Mouse (Mus musculus) MEL (cell line): ENCODE measurements around the gene Taok2. TPM values are rescaled to one million over a fixed set of nuclear protein-coding genes. Genes with fewer than 3 reads are reported as not detected.

Source experiments
- DNase-seq: peaks from one replicate; pipeline ENCODE4 v3.0.0; 2011; ENCODE audit warnings: low read depth, low spot score
- H3K27ac ChIP-seq: 2 replicates; pipeline ENCODE4 v1.5.1; 2012; ENCODE audit warnings: low read depth, mild to moderate bottlenecking, control low read depth, low read length, moderate library complexity; ENCODE audit not compliant: control insufficient read depth
- H3K27me3 ChIP-seq, 2 experiments: fragments of 150-350 bp in 1 of 2; sonication (generic) in 1 of 2; 2 replicates each; pipeline ENCODE4 v1.6.1; 2012; ENCODE audit warnings: low read length in 2 of 2, mild to moderate bottlenecking in 2 of 2, improper control_type of control experiment in 1 of 2, moderate library complexity in 1 of 2; ENCODE audit not compliant: insufficient read depth in 2 of 2, control insufficient read depth in 1 of 2
- H3K36me3 ChIP-seq, 2 experiments: 2 replicates each; pipeline ENCODE4 v1.6.1; 2012 to 2014; ENCODE audit warnings: low read length in 2 of 2, improper control_type of control experiment in 1 of 2, inconsistent platforms in 1 of 2, mild to moderate bottlenecking in 1 of 2; ENCODE audit not compliant: insufficient read depth in 2 of 2, control insufficient read depth in 1 of 2
- H3K4me1 ChIP-seq, 2 experiments: fragments of 150-350 bp in 1 of 2; sonication (generic) in 1 of 2; 2 replicates each; pipeline ENCODE4 v1.6.1; 2012; ENCODE audit warnings: low read length in 2 of 2, improper control_type of control experiment in 1 of 2, mild to moderate bottlenecking in 1 of 2; ENCODE audit not compliant: insufficient read depth in 2 of 2, control insufficient read depth in 1 of 2
- H3K4me3 ChIP-seq, 2 experiments: fragments of 150-350 bp in 1 of 2; sonication (generic) in 1 of 2; 2 replicates each; pipeline ENCODE4 v1.5.1; 2012; ENCODE audit warnings: low read depth in 2 of 2, low read length in 2 of 2, mild to moderate bottlenecking in 2 of 2, moderate library complexity in 2 of 2, control low read depth in 1 of 2, improper control_type of control experiment in 1 of 2; ENCODE audit not compliant: control insufficient read depth in 1 of 2, insufficient read depth in 1 of 2
- H3K79me2 ChIP-seq: 2 replicates; pipeline ENCODE4 v1.6.1; 2012; ENCODE audit warnings: mild to moderate bottlenecking, low read length, moderate library complexity; ENCODE audit not compliant: control insufficient read depth, poor library complexity, insufficient read depth
- H3K9ac ChIP-seq: 2 replicates; pipeline ENCODE4 v1.6.1; 2012; ENCODE audit warnings: low read depth, mild to moderate bottlenecking, control low read depth, low read length, moderate library complexity; ENCODE audit not compliant: control insufficient read depth, poor library complexity, severe bottlenecking
- H3K9me3 ChIP-seq: fragments of 150-350 bp; sonication (generic); replicated peaks from 2 replicates; pipeline ENCODE4 v1.6.1; 2012; ENCODE audit warnings: mild to moderate bottlenecking, low read length, improper control_type of control experiment, moderate library complexity; ENCODE audit not compliant: insufficient read depth
- CHD1 ChIP-seq: IDR thresholded peaks from 2 replicates; pipeline ENCODE4 v1.6.1; 2012; ENCODE audit warnings: low read depth, mild to moderate bottlenecking, inconsistent platforms, low read length, improper control_type of control experiment
- CTCF ChIP-seq, 3 experiments: IDR thresholded peaks in 2 of 3; conservative IDR thresholded peaks in 1 of 3; 2 replicates each; pipeline ENCODE4 v1.5.1; 2011 to 2012; ENCODE audit warnings: low read length in 3 of 3, low read depth in 2 of 3, mild to moderate bottlenecking in 2 of 3, improper control_type of control experiment in 1 of 3, inconsistent platforms in 1 of 3, mixed read lengths in 1 of 3, moderate library complexity in 1 of 3; ENCODE audit not compliant: control insufficient read depth in 1 of 3, insufficient read depth in 1 of 3, poor library complexity in 1 of 3, severe bottlenecking in 1 of 3
- GABPA ChIP-seq: IDR thresholded peaks from 2 replicates; pipeline ENCODE4 v1.6.1; 2012; ENCODE audit warnings: low read depth, mild to moderate bottlenecking, inconsistent platforms, low read length, improper control_type of control experiment, moderate library complexity
- GATA1 ChIP-seq: IDR thresholded peaks from 2 replicates; pipeline ENCODE4 v1.6.1; 2011; ENCODE audit warnings: low read depth, low read length, improper control_type of control experiment
- JUND ChIP-seq: IDR thresholded peaks from 2 replicates; pipeline ENCODE4 v1.6.1; 2011; ENCODE audit warnings: low read depth, mild to moderate bottlenecking, improper control_type of control experiment, low read length
- KAT2A ChIP-seq: conservative IDR thresholded peaks from 2 replicates; pipeline ENCODE4 v1.6.1; 2012; ENCODE audit warnings: low read depth, low read length, improper control_type of control experiment, inconsistent platforms
- MAX ChIP-seq: IDR thresholded peaks from 2 replicates; pipeline ENCODE4 v1.6.1; 2011; ENCODE audit warnings: low read length, improper control_type of control experiment
- MAZ ChIP-seq: IDR thresholded peaks from 2 replicates; pipeline ENCODE4 v1.6.1; 2012; ENCODE audit warnings: low read depth, mild to moderate bottlenecking, inconsistent platforms, low read length, improper control_type of control experiment
- MYB ChIP-seq: IDR thresholded peaks from 2 replicates; pipeline ENCODE4 v1.6.1; 2011; ENCODE audit warnings: mild to moderate bottlenecking, low read depth, low read length, improper control_type of control experiment
- NELFE ChIP-seq: IDR thresholded peaks from 2 replicates; pipeline ENCODE4 v1.6.1; 2011; ENCODE audit warnings: low read depth, low read length, improper control_type of control experiment
- NRF1 ChIP-seq: IDR thresholded peaks from 2 replicates; pipeline ENCODE4 v1.6.1; 2014; ENCODE audit warnings: low read depth, mild to moderate bottlenecking, inconsistent platforms, low read length, improper control_type of control experiment, moderate library complexity; ENCODE audit not compliant: poor library complexity, insufficient read depth, severe bottlenecking
- POLR2A ChIP-seq, 2 experiments: IDR thresholded peaks; 2 replicates each; pipeline ENCODE4 v1.6.1; 2011 to 2012; ENCODE audit warnings: low read length in 2 of 2, mild to moderate bottlenecking in 2 of 2, control low read depth in 1 of 2, improper control_type of control experiment in 1 of 2, low read depth in 1 of 2, moderate library complexity in 1 of 2; ENCODE audit not compliant: control insufficient read depth in 1 of 2, insufficient read depth in 1 of 2, poor library complexity in 1 of 2
- TAL1 ChIP-seq: IDR thresholded peaks from 2 replicates; pipeline ENCODE4 v1.6.1; 2012; ENCODE audit warnings: mild to moderate bottlenecking, inconsistent platforms, low read length, moderate library complexity, mixed read lengths
- TBP ChIP-seq: IDR thresholded peaks from 2 replicates; pipeline ENCODE4 v1.8.0; 2011; ENCODE audit warnings: low read depth, low read length, improper control_type of control experiment
- UBTF ChIP-seq: IDR thresholded peaks from 2 replicates; pipeline ENCODE4 v1.6.1; 2012; ENCODE audit warnings: low read depth, mild to moderate bottlenecking, inconsistent platforms, low read length, improper control_type of control experiment, moderate library complexity, borderline replicate concordance; ENCODE audit not compliant: insufficient read depth
- USF2 ChIP-seq, 2 experiments: IDR thresholded peaks; 2 replicates each; pipeline ENCODE4 v1.6.1; 2011 to 2012; ENCODE audit warnings: improper control_type of control experiment in 2 of 2, low read length in 2 of 2, borderline replicate concordance in 1 of 2, inconsistent platforms in 1 of 2, low read depth in 1 of 2, mild to moderate bottlenecking in 1 of 2; ENCODE audit not compliant: insufficient read depth in 1 of 2
- ZC3H11A ChIP-seq: IDR thresholded peaks from 2 replicates; pipeline ENCODE4 v1.6.1; 2012; ENCODE audit warnings: low read depth, mild to moderate bottlenecking, inconsistent platforms, low read length, improper control_type of control experiment
- ZKSCAN1 ChIP-seq: IDR thresholded peaks from 2 replicates; pipeline ENCODE4 v1.6.1; 2012; ENCODE audit warnings: low read depth, mild to moderate bottlenecking, inconsistent platforms, low read length, improper control_type of control experiment, moderate library complexity
- ZNF384 ChIP-seq: IDR thresholded peaks from 2 replicates; pipeline ENCODE4 v1.6.1; 2012; ENCODE audit warnings: low read depth, mild to moderate bottlenecking, inconsistent platforms, low read length, improper control_type of control experiment
- polyA plus RNA-seq, 2 experiments: library from polyadenylated mRNA; stranded (reverse) in 1 of 2; unstranded in 1 of 2; fragments of >175 nt in 1 of 2; fragments of >200 nt in 1 of 2; gene quantifications; 2 replicates each; pipeline versions ENCODE4 v1.2.1 to v1.2.4; 2012; ENCODE audit warnings: low replicate concordance in 2 of 2, low read depth in 1 of 2; ENCODE audit not compliant: insufficient read length in 2 of 2, insufficient read depth in 1 of 2, missing spikeins in 1 of 2
- total RNA-seq: library from RNA; depleted of rRNA; stranded (reverse); fragments of 300-350 nt; gene quantifications from 2 replicates; pipeline ENCODE4 v1.2.3, GENCODE M21; 2012

Gene Taok2
- total and polyA plus RNA-seq, 3 experiments = 29.0 to 52.3 (median 34.2) TPM

DNA sequence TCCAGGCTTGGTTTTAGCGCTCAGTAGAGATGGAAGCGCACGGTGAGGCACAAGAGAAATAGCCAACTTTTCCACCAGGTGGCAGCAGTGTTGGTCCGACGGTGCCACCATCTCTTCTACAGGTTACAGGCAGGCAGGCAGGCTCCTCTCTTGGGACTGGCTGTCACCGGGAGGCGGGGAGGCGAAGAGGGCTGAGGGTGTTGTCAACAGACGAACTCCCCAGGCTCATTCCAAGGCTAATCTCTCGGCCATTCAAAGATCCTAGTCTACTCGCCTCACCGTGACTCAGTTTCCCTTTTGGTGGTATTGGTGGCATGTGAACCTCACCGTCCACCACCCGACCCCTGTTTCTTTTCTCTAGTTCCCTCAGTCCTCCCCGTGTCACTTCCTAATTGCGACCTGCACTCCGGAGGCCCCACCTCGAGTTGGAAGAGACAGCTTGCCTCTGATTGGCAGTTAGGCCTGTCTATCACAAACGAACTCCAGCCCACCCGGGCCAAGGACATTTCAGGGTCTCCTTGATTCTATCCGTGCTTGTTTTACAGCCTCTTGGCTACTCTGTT is 52.4 kb downstream of the Taok2 start (continued):
- TF ChIP-seq KAT2A (no peak), GABPA (no peak), NRF1 (no peak), TAL1 (no peak), JUND (no peak), MYB (no peak), USF2 (IDR thresholded peaks at IDR 0.05; ENCODE audit: borderline replicate concordance in 1 of 2, insufficient read depth in 1 of 2, low read depth in 1 of 2, low read length in 2 of 2) (no peak), CTCF (IDR thresholded peaks at IDR 0.05 in 2 of 3, conservative IDR thresholded peaks at IDR 0.05 in 1 of 3; ENCODE audit: control insufficient read depth in 1 of 3, insufficient read depth in 1 of 3, low read depth in 2 of 3, low read length in 3 of 3, poor library complexity in 1 of 3, severe bottlenecking in 1 of 3) (peak; percentile 63 to 94 (median 93)), ZNF384 (no peak)

DNA sequence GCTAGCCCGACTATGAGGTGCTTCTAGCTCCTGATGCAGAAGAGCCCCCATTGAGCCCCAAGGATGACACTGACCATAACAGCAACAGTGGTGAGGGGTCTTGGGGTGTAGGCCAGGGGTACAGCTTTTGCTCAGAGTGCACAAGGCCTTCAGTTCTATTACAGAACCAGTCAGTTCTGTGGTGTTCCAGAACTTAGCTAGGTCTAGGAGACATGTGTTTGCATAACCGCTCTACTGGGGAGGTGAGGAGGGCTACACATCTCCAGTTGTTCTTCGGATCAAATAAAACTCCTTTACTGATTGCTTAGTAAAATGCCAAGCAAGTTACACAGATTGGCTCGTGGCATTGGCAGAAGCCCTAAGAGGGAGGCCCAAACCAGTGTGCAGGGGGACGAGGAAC is 53.0 kb downstream of the Taok2 start, which contains the start of gene 4930451I11Rik:
Gene 4930451I11Rik, minus strand, starts transcription at position 101 of the 400 bp plus-strand sequence.
- TF ChIP-seq MAX (no peak), POLR2A (IDR thresholded peaks at IDR 0.05; ENCODE audit: control insufficient read depth in 1 of 2, insufficient read depth in 1 of 2, low read depth in 1 of 2, low read length in 2 of 2, poor library complexity in 1 of 2) (no peak), USF2 (IDR thresholded peaks at IDR 0.05; ENCODE audit: borderline replicate concordance in 1 of 2, insufficient read depth in 1 of 2, low read depth in 1 of 2, low read length in 2 of 2) (no peak), MAZ (no peak), ZC3H11A (no peak), NRF1 (no peak), JUND (no peak), NELFE (no peak), UBTF (no peak), CHD1 (no peak), ZNF384 (no peak), TBP (no peak), GATA1 (no peak), KAT2A (no peak), ZKSCAN1 (no peak), MYB (no peak)
- Histone ChIP-seq H3K9me3 (no peaks in the 10 kb centered on the region), H3K36me3 (no peaks in the 10 kb centered on the region), H3K4me1 (0 out of 4 replicates have a peak, but pooled peaks cover 0 to 4% of the 10 kb centered on the region in 2 experiments), H3K79me2 (no peaks in the 10 kb centered on the region), H3K9ac (peak within 1 kb of the TSS; percentile 76), H3K27me3 (no peaks in the 10 kb centered on the region; a peak in 1 of 4 replicates), H3K4me3 (peak within 1 kb of the TSS; percentile 66 to 88), H3K27ac (peak within 1 kb of the TSS; percentile 62)
- DNase-seq = no peak
